Mouse (Mus musculus): ENCODE measurements around the gene Pax8.

DNA sequence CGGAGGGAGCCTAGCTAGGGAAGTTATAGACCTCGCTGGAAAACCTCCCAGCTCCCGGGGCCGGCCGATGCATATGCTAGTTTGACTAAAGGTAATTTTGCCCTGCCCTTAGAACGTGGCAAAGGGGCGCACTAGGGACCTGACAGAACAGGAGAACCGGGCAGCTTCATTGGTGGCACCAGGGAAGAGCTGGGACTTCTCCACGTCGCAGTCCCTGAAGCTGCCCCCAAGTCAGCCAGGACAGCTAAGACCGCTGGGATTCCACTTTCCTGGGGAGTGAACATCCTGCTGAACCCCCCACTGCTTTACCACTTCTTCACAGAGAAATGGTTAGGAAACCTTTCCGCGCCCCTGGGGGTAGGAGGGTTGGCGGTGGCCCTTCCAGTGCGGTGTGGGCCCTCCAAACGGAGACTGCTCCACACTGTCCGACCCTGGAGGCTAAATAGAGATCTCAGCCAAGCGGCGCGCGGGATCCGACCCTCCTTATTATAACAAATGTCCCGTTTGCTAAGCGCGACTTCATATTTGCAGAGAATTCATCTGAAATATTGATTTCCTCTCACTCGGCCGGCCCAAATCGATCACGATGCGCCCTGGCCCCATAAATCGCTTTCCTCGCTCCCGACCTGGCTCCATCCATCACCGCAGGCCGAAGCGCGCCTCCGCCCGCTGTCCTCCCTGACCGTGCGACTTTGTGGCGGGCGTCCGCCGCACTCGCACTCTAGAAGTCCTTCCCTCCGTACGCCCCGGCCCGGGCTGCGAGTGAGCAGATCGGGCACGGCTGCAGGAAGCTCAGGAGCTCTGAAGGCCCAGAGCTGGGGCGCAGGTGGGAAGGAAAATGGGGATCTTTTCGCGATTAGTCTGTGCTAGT lies 1.5 kb downstream of the Pax8 start:
- TF ChIP-seq CTCF (IDR thresholded peaks at IDR 0.05; ENCODE audit: low read depth, low read length) = no peak
- no peak for TF ChIP-seq TAL1 (conservative IDR thresholded peaks at IDR 0.05; ENCODE audit: low read depth, low read length)
- TF ChIP-seq POLR2AphosphoS5 (IDR thresholded peaks at IDR 0.05; ENCODE audit: insufficient replicate concordance, low read depth, low read length) = no peak
- TF ChIP-seq GATA2 (IDR thresholded peaks at IDR 0.05; ENCODE audit: borderline replicate concordance, low read depth, low read length) = no peak

Data from G1E (cell line).